Mouse (Mus musculus): ENCODE measurements around the gene Dynlt1c. TPM values are rescaled to one million over a fixed set of nuclear protein-coding genes. Genes with fewer than 3 reads are reported as not detected.
"Not testable (repeated sequence)": the region's sequence is repeated elsewhere in the genome, so short reads cannot be mapped to it uniquely, and the experiment has no call there.

Dynlt1c gene
- polyA plus RNA-seq (2015; fragmentation: Nextera tagmentation; extraction: Ambion mirVana): 73.6 and 86.6 TPM in 2 replicates

- not testable (repeated sequence) for H3K9me3 ChIP-seq; H3K27ac ChIP-seq; H3K27me3 ChIP-seq; H3K4me1 ChIP-seq (replicated peaks); H3K9ac ChIP-seq; H3K36me3 ChIP-seq
- 9% methylated on average over 30 of the region's 40 CpGs for WGBS
- Histone ChIP-seq H3K4me2 (peak within 1 kb of the TSS; percentile 42), H3K4me3 (peak within 1 kb of the TSS; percentile 32)
- peak; percentile 93 for ATAC-seq (ENCODE audit: low FRiP score)
Measured at GRCm38 (mm10) chr17:6601204-6601911, at the start of gene Dynlt1c. Gene Dynlt1c, plus strand, starts transcription at chr17:6601671.

GRCm38 (mm10) chr17:6553798-6554197, 47.7 kb upstream of the Dynlt1c start:
- WGBS: no CpG with 5 or more reads among the region's 4 CpGs
- H3K4me1 ChIP-seq (replicated peaks); H3K36me3 ChIP-seq; H3K27ac ChIP-seq; H3K4me3 ChIP-seq; H3K4me2 ChIP-seq; H3K9ac ChIP-seq; H3K9me3 ChIP-seq; H3K27me3 ChIP-seq: not testable (repeated sequence)
- peak; percentile 67 for ATAC-seq (ENCODE audit: low FRiP score)

GRCm38 (mm10) chr17:6554243-6554642, 47.2 kb upstream of the Dynlt1c start:
- H3K9me3 ChIP-seq; H3K4me1 ChIP-seq (replicated peaks); H3K4me3 ChIP-seq; H3K36me3 ChIP-seq; H3K4me2 ChIP-seq; H3K27ac ChIP-seq; H3K9ac ChIP-seq; H3K27me3 ChIP-seq: not testable (repeated sequence)
- no CpG with 5 or more reads among the region's 5 CpGs for WGBS
- peak; percentile 12; the same call in 1 of the 2 replicates for ATAC-seq (ENCODE audit: low FRiP score)

GRCm38 (mm10) chr17:6559447-6560133, 41.9 kb upstream of the Dynlt1c start:
- not testable (repeated sequence) for H3K4me1 ChIP-seq (replicated peaks); H3K9ac ChIP-seq; H3K36me3 ChIP-seq; H3K4me3 ChIP-seq; H3K9me3 ChIP-seq; H3K27me3 ChIP-seq; H3K27ac ChIP-seq; H3K4me2 ChIP-seq
- ATAC-seq (ENCODE audit: low FRiP score): peak; percentile 67
- no CpG with 5 or more reads among the region's 4 CpGs for WGBS

- not testable (repeated sequence) for H3K27me3 ChIP-seq; H3K4me3 ChIP-seq; H3K9me3 ChIP-seq; ATAC-seq (ENCODE audit: low FRiP score); H3K36me3 ChIP-seq; H3K4me1 ChIP-seq (replicated peaks); H3K27ac ChIP-seq; H3K4me2 ChIP-seq; H3K9ac ChIP-seq
- WGBS: 86% methylated on average over 3 of the region's 3 CpGs
Measured at GRCm38 (mm10) chr17:6564866-6565265, 36.6 kb upstream of the Dynlt1c start.

GRCm38 (mm10) chr17:6567908-6568307, 33.6 kb upstream of the Dynlt1c start:
- not testable (repeated sequence) for H3K36me3 ChIP-seq; ATAC-seq (ENCODE audit: low FRiP score); H3K4me1 ChIP-seq (replicated peaks); H3K27ac ChIP-seq; H3K9ac ChIP-seq; H3K27me3 ChIP-seq; H3K9me3 ChIP-seq; H3K4me2 ChIP-seq; H3K4me3 ChIP-seq
- 73% methylated on average over 6 of the region's 8 CpGs for WGBS

GRCm38 (mm10) chr17:6571296-6571695, 30.2 kb upstream of the Dynlt1c start:
- not testable (repeated sequence) for ATAC-seq (ENCODE audit: low FRiP score); H3K36me3 ChIP-seq; H3K4me1 ChIP-seq (replicated peaks); H3K4me2 ChIP-seq; H3K4me3 ChIP-seq; H3K9me3 ChIP-seq; H3K27me3 ChIP-seq; H3K27ac ChIP-seq; H3K9ac ChIP-seq
- 96% methylated on average over 11 of the region's 11 CpGs for WGBS

- not testable (repeated sequence) for H3K9ac ChIP-seq; H3K9me3 ChIP-seq; H3K36me3 ChIP-seq; ATAC-seq (ENCODE audit: low FRiP score); H3K4me2 ChIP-seq; H3K27ac ChIP-seq; H3K27me3 ChIP-seq; H3K4me1 ChIP-seq (replicated peaks); H3K4me3 ChIP-seq
- no CpG with 5 or more reads among the region's 1 CpGs for WGBS
Measured at GRCm38 (mm10) chr17:6572202-6572601, 29.3 kb upstream of the Dynlt1c start.

- WGBS: 92% methylated on average over 8 of the region's 8 CpGs
- not testable (repeated sequence) for H3K27me3 ChIP-seq; H3K36me3 ChIP-seq; H3K4me1 ChIP-seq (replicated peaks); H3K4me3 ChIP-seq; H3K27ac ChIP-seq; ATAC-seq (ENCODE audit: low FRiP score); H3K9ac ChIP-seq; H3K9me3 ChIP-seq; H3K4me2 ChIP-seq
Measured at GRCm38 (mm10) chr17:6575376-6575775, 26.1 kb upstream of the Dynlt1c start.

- WGBS: no CpG with 5 or more reads among the region's 6 CpGs
- not testable (repeated sequence) for H3K4me1 ChIP-seq (replicated peaks); H3K9ac ChIP-seq; H3K27ac ChIP-seq; H3K36me3 ChIP-seq; ATAC-seq (ENCODE audit: low FRiP score); H3K4me3 ChIP-seq; H3K9me3 ChIP-seq; H3K4me2 ChIP-seq; H3K27me3 ChIP-seq
Measured at GRCm38 (mm10) chr17:6588672-6589071, 12.8 kb upstream of the Dynlt1c start.

- H3K4me3 ChIP-seq; H3K27me3 ChIP-seq; H3K4me1 ChIP-seq (replicated peaks); ATAC-seq (ENCODE audit: low FRiP score); H3K27ac ChIP-seq; H3K9me3 ChIP-seq; H3K9ac ChIP-seq; H3K4me2 ChIP-seq; H3K36me3 ChIP-seq: not testable (repeated sequence)
- WGBS: 95% methylated on average over 2 of the region's 3 CpGs
Measured at GRCm38 (mm10) chr17:6592109-6592508, 9.4 kb upstream of the Dynlt1c start.

- not testable (repeated sequence) for H3K27ac ChIP-seq; H3K4me2 ChIP-seq; H3K4me3 ChIP-seq; H3K27me3 ChIP-seq; H3K9ac ChIP-seq; ATAC-seq (ENCODE audit: low FRiP score); H3K36me3 ChIP-seq; H3K9me3 ChIP-seq; H3K4me1 ChIP-seq (replicated peaks)
- 83% methylated on average over 3 of the region's 3 CpGs for WGBS
Measured at GRCm38 (mm10) chr17:6593896-6594295, 7.6 kb upstream of the Dynlt1c start.
